Mouse (Mus musculus) heart, adult 2 months (tissue): ENCODE results near the gene Kcnk18.

Source experiments
- CTCF ChIP-seq: fragments of 200-600 bp; IDR thresholded peaks from 2 replicates; pipeline ENCODE4 v1.8.1; 2022; ENCODE audit warnings: antibody characterized with exemption, mild to moderate bottlenecking, moderate library complexity
- POLR2A ChIP-seq: fragments of 200-500 bp; IDR thresholded peaks from 2 replicates; pipeline ENCODE4 v1.6.1; 2011; ENCODE audit warnings: mild to moderate bottlenecking, low read depth, low read length, control low read depth; ENCODE audit not compliant: insufficient read depth

- no peak for TF ChIP-seq CTCF
- TF ChIP-seq POLR2A = no peak
Observed at GRCm38 (mm10) chr19:59235001-59235400, 16.0 kb downstream of the Kcnk18 start.
